Mouse (Mus musculus): ENCODE results near the gene Ms4a1. TPM values are rescaled to one million over a fixed set of nuclear protein-coding genes. Genes with fewer than 3 reads are reported as not detected.
"Not testable (repeated sequence)": the region's sequence is repeated elsewhere in the genome, so short reads cannot be mapped to it uniquely, and the experiment has no call there.

Ms4a1 gene
- under 1 TPM in 2 of 26 experiments, not detected in 24; 0.12 to 0.23 TPM for total RNA-seq (2018; cell fraction: chromatin; rRNA removed)
- under 1 TPM in 9 of 26 experiments, not detected in 17; 0.03 to 0.09 (median 0.05) TPM for total RNA-seq (2018; cell fraction: cytosol; rRNA removed)
- under 1 TPM in 5 of 26 experiments, not detected in 21; 0.18 to 0.34 (median 0.24) TPM for total RNA-seq (2018; cell fraction: nucleus; rRNA removed)
- 0.07 to 0.09 TPM in 2 of 3 replicates, not detected in the other for polyA plus RNA-seq (2018)

DNA sequence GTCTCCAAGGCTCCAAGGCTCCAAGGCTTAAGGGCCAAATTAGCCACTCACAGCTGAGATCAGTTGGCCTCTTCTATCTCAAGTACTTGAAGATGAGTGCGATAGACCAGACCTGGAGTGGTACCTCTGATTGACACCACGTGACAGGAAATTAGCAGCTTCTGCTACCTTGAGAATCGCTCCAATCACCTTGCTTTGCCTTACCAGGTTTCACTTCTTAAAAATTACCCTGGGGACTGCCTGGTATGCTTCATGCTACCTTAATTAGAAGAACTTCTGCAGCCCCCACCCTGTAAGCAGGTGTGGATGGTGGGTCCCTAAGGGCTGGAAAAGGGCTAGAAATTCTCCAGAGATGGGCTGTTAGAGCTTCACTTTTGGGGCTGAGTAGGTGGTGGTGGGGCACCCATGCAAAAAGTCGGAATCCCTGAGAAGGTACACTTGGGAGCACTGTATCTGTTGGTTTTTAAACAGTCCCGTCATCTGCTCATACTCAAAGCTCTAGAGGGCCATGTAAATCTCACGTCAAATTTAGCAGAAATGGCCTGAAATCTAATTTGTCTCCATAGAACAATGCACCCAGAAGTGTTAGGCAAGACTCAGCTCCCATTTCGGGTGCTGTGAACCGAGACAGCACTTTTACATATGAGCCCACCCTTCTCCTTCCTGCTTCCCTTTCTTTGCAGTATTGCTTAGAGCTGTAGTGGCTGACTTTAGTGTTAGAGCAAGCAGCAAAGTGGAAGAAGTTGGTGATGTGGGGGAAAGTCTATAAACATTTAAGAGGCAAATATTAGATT lies at the start of gene Ms4a1:
Gene Ms4a1 (minus strand): TSS at position 190 of the 794 bp plus-strand sequence.
- H3K27ac ChIP-seq: peak within 1 kb of the TSS; percentile 48
- H3K4me3 ChIP-seq (ENCODE audit: inconsistent target): no peak within 1 kb of the TSS
- WGBS (ENCODE audit: missing documents): 86% methylated on average over 8 of the region's 8 CpGs
- no peaks in the 10 kb centered on the region for H3K79me2 ChIP-seq (ENCODE audit: inconsistent target)
- H3K36me3 ChIP-seq (ENCODE audit: inconsistent target): no peaks in the 10 kb centered on the region

DNA sequence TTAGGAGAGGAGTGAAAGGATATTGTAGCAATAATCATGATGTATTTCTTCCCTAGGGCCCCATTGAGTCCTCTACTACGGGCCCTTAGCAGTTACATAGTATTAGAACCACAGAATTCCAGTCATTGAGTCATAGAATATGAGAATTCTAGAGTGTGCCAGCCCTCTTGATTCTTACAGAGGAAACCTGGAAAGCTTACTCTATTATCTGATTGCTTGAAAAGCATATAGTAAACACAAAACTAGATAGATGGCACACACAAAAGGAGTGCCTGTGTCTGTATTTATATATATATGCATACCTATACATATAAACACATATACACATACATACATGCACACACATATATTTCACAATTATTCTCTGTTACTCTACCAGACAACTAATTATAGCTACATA lies 48.3 kb upstream of the Ms4a1 start, which contains the start of gene Ms4a14:
Gene Ms4a14 (minus strand): TSS at position 101 of the 400 bp plus-strand sequence.
- WGBS (ENCODE audit: missing documents): 67% methylated on average over 1 of the region's 1 CpGs
- no peak within 1 kb of the TSS for H3K4me3 ChIP-seq (ENCODE audit: inconsistent target)
- H3K79me2 ChIP-seq (ENCODE audit: inconsistent target): no peaks in the 10 kb centered on the region
- no peak within 1 kb of the TSS for H3K27ac ChIP-seq
- H3K36me3 ChIP-seq (ENCODE audit: inconsistent target): peaks cover 51% of the 10 kb centered on the region

DNA sequence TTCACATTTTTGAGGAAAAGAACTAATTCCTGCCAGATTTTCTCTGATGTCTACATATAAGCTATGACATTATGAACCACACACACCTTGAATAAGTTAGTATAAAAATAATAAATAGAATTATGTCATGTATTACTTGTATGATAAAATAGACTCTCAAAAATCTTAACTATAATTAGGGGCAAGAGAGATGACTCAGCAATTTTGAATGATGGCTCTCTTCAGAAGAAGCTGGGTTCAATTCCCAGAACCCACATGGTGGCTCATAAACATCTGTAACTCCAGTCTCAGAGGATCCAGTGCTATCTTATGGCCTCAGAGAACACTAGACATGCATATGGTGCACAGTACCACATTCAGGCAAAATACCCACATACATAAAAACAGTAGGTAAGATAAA lies 42.8 kb upstream of the Ms4a1 start:
- peaks cover 93% of the 10 kb centered on the region for H3K36me3 ChIP-seq (ENCODE audit: inconsistent target)
- H3K4me3 ChIP-seq (ENCODE audit: inconsistent target): no peak overlapping the region
- no peak overlapping the region for H3K27ac ChIP-seq
- H3K79me2 ChIP-seq (ENCODE audit: inconsistent target): no peaks in the 10 kb centered on the region

GRCm38 (mm10) chr19:11299529-11299928 lies 33.5 kb upstream of the Ms4a1 start:
- H3K36me3 ChIP-seq (ENCODE audit: inconsistent target): peaks cover 32% of the 10 kb centered on the region
- not testable (repeated sequence) for H3K79me2 ChIP-seq (ENCODE audit: inconsistent target); H3K27ac ChIP-seq; H3K4me3 ChIP-seq (ENCODE audit: inconsistent target)
- WGBS (ENCODE audit: missing documents): 79% methylated on average over 3 of the region's 4 CpGs

- Histone ChIP-seq H3K4me3 (ENCODE audit: inconsistent target) (no peak overlapping the region), H3K36me3 (ENCODE audit: inconsistent target) (peaks cover 26% of the 10 kb centered on the region), H3K27ac (no peak overlapping the region), H3K79me2 (ENCODE audit: inconsistent target) (no peaks in the 10 kb centered on the region)
- WGBS (ENCODE audit: missing documents): 95% methylated on average over 2 of the region's 2 CpGs
Measured at GRCm38 (mm10) chr19:11298939-11299338, 32.9 kb upstream of the Ms4a1 start.

DNA sequence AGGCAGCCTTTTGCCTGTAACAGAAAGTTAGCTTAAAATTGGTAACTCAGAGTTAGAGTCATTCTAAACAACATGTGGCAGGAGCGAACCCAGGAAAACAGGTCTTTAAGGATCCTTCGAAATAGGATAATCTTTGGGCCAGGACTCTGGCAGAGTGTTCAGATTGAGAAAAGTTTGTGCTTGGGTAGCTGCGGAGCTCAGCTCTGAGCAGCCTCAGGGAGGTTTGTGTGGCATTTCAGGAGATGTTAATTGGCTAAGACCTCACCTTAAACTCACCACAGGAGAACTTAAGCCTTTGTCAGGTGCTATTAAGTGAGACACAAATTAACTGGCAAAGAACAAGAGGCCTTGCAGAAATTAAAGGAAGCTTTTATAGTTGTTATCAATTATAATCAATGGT lies 27.6 kb upstream of the Ms4a1 start:
- 27% methylated on average over 3 of the region's 3 CpGs for WGBS (ENCODE audit: missing documents)
- not testable (repeated sequence) for H3K4me3 ChIP-seq (ENCODE audit: inconsistent target); H3K36me3 ChIP-seq (ENCODE audit: inconsistent target); H3K79me2 ChIP-seq (ENCODE audit: inconsistent target)
- peak overlapping the region; percentile 70 for H3K27ac ChIP-seq

DNA sequence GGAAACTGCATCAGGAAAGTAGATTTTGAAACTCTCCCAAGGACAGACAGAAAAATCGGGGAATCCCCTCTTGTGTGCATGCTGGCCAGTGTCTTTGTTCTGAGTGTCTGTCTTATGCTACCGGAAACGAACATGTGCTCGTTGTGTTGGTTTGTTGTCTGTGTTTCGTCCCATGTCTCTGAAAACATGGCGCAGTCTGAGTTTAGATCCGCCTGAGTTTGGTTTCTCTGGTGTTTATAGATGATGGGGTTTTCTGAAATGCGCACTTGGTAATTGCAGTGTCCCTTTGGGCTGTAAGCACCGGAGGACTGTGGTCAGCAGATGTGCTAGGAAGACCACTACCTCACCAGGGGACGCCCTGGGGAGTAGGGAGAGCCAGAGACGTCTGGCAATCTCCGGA lies 26.9 kb upstream of the Ms4a1 start:
- H3K36me3 ChIP-seq (ENCODE audit: inconsistent target): no peaks in the 10 kb centered on the region
- 21% methylated on average over 9 of the region's 12 CpGs for WGBS (ENCODE audit: missing documents)
- H3K4me3 ChIP-seq (ENCODE audit: inconsistent target): peak overlapping the region; percentile 29
- H3K27ac ChIP-seq: peak overlapping the region; percentile 70
- H3K79me2 ChIP-seq (ENCODE audit: inconsistent target): no peaks in the 10 kb centered on the region

GRCm38 (mm10) chr19:11283773-11284172 lies 17.7 kb upstream of the Ms4a1 start, which contains the start of gene Ms4a5:
TSS of gene Ms4a5 (minus strand) at chr19:11283873.
- 92% methylated on average over 2 of the region's 2 CpGs for WGBS (ENCODE audit: missing documents)
- no peaks in the 10 kb centered on the region for H3K79me2 ChIP-seq (ENCODE audit: inconsistent target)
- H3K4me3 ChIP-seq (ENCODE audit: inconsistent target): no peak within 1 kb of the TSS
- no peaks in the 10 kb centered on the region for H3K36me3 ChIP-seq (ENCODE audit: inconsistent target)
- no peak within 1 kb of the TSS for H3K27ac ChIP-seq

DNA sequence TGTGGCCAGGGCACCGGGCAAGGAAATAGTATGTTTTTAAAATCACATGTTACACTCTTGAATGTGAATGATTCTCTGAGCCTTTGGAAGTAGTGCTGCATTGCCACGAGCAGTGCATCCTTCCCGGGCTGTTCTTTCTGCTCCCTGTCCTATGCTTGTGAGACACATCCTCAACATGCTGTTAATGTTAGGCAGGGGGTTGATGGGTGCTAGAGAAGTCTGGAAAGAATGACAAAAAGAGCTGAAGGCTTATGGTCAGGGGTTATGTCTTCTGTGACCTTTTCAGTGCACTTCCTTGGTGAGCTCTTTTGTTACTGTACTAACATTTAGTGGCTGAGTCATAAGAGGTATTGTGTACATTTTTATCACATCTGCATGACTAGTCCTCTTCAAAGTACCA lies 14.2 kb upstream of the Ms4a1 start:
- WGBS (ENCODE audit: missing documents): 89% methylated on average over 3 of the region's 3 CpGs
- no peaks in the 10 kb centered on the region for H3K79me2 ChIP-seq (ENCODE audit: inconsistent target)
- H3K27ac ChIP-seq: no peak overlapping the region
- H3K4me3 ChIP-seq (ENCODE audit: inconsistent target): no peak overlapping the region
- H3K36me3 ChIP-seq (ENCODE audit: inconsistent target): no peaks in the 10 kb centered on the region

DNA sequence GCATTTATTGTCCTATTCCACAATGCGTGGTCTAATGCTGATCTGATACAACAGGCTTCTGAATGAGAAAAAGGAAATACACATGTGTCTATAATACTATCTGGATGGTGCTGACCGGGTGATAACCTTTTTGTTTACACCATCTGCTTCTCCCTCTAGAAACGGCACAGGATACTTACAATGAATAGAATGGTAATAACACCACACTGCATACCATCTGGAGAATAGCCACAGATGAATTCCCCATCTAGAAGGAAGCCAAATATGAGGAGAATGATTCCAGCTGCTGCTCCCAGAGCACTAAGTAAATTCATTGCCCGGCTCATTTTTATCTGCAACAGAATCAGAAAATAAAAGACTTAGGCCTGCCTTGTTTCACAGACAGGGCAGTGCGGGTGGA lies 10.4 kb upstream of the Ms4a1 start:
- Histone ChIP-seq H3K79me2 (ENCODE audit: inconsistent target) (no peaks in the 10 kb centered on the region), H3K27ac (no peak overlapping the region), H3K36me3 (ENCODE audit: inconsistent target) (no peaks in the 10 kb centered on the region), H3K4me3 (ENCODE audit: inconsistent target) (no peak overlapping the region)
- 93% methylated on average over 5 of the region's 5 CpGs for WGBS (ENCODE audit: missing documents)

GRCm38 (mm10) chr19:11266956-11267355 lies 915 bp upstream of the Ms4a1 start:
- peak overlapping the region; percentile 48 for H3K27ac ChIP-seq
- no peaks in the 10 kb centered on the region for H3K79me2 ChIP-seq (ENCODE audit: inconsistent target)
- no peak overlapping the region for H3K4me3 ChIP-seq (ENCODE audit: inconsistent target)
- WGBS (ENCODE audit: missing documents): 82% methylated on average over 4 of the region's 4 CpGs
- no peaks in the 10 kb centered on the region for H3K36me3 ChIP-seq (ENCODE audit: inconsistent target)

- 81% methylated on average over 9 of the region's 9 CpGs for WGBS (ENCODE audit: missing documents)
- no peak overlapping the region for H3K4me3 ChIP-seq (ENCODE audit: inconsistent target)
- H3K27ac ChIP-seq: peak overlapping the region; percentile 87
- H3K36me3 ChIP-seq (ENCODE audit: inconsistent target): no peaks in the 10 kb centered on the region
- H3K79me2 ChIP-seq (ENCODE audit: inconsistent target): no peaks in the 10 kb centered on the region
Measured at GRCm38 (mm10) chr19:11264602-11265185, 1.3 kb downstream of the Ms4a1 start.

- Histone ChIP-seq H3K36me3 (ENCODE audit: inconsistent target) (no peaks in the 10 kb centered on the region), H3K4me3 (ENCODE audit: inconsistent target) (no peak overlapping the region), H3K27ac (peak overlapping the region; percentile 87), H3K79me2 (ENCODE audit: inconsistent target) (no peaks in the 10 kb centered on the region)
- 8% methylated on average over 3 of the region's 3 CpGs for WGBS (ENCODE audit: missing documents)
Measured at GRCm38 (mm10) chr19:11263549-11263948, 2.5 kb downstream of the Ms4a1 start.

- H3K4me3 ChIP-seq (ENCODE audit: inconsistent target); H3K36me3 ChIP-seq (ENCODE audit: inconsistent target); H3K79me2 ChIP-seq (ENCODE audit: inconsistent target): not testable (repeated sequence)
- peak overlapping the region; percentile 87 for H3K27ac ChIP-seq
- 67% methylated on average over 2 of the region's 4 CpGs for WGBS (ENCODE audit: missing documents)
Measured at GRCm38 (mm10) chr19:11262932-11263331, 3.1 kb downstream of the Ms4a1 start.

DNA sequence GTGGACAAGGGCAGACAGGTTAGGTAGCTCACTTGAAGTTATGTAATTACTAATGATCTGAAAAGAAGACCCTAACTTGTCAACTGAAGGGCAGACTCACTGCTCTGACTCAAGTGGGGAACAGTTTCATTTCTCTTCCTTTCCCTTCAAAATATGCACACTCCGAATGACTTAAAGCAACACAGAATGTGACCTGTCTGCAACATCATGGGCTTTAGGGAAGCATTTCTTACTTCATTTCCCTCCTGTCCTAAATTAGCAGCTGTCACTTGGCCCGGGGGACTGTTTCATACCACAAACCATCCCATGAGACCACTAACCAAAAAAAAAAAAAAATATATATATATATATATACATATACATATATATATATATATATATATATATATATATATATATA lies 4.5 kb downstream of the Ms4a1 start:
- 0% methylated on average over 1 of the region's 2 CpGs for WGBS (ENCODE audit: missing documents)
- no peak overlapping the region for H3K4me3 ChIP-seq (ENCODE audit: inconsistent target)

More for the DNA sequence above, 4.5 kb downstream of the Ms4a1 start:
- Histone ChIP-seq H3K27ac (peak overlapping the region; percentile 80), H3K36me3 (ENCODE audit: inconsistent target) (no peaks in the 10 kb centered on the region), H3K79me2 (ENCODE audit: inconsistent target) (no peaks in the 10 kb centered on the region)

Data from macrophage (primary cell).